ENCODE assay signal across 9 mouse cellular contexts in genomic region chr4:105100508-105101336, GRCm38 (mm10). TPM values are rescaled to one million over a fixed set of nuclear protein-coding genes. Genes with fewer than 3 reads are reported as not detected.
DNase-seq lines count a peak whose midpoint lies in the region; ATAC-seq and TF ChIP-seq lines count a peak whose summit lies in the region.
"Had no signal": no experiment of that assay in that cellular context is flagged by ENCODE, and none has a peak within 500 bp of the region (broad histone marks: within the 10 kb centered on the region; RNA-seq: fewer than 3 reads in every experiment).

No protein-coding gene starts in this region.

- no peak overlapping the region for H3K4me2 ChIP-seq in hindbrain, postnatal 0 days (ENCODE audit: low read depth, low read length)
- H3K4me2 ChIP-seq: lung, embryonic 15.5 days; stomach, embryonic 15.5 days had no signal

- H3K4me3 ChIP-seq in layer of hippocampus, adult 2 months: no peak overlapping the region
- no peak overlapping the region for H3K4me3 ChIP-seq in cerebellum, adult 2 months (replicated peaks; ENCODE audit: insufficient read depth, low read depth, low read length)
- H3K4me3 ChIP-seq in gastrocnemius, adult 2 months: peak overlapping the region; percentile 53
- no peak overlapping the region for H3K4me3 ChIP-seq in hindbrain, postnatal 0 days (ENCODE audit: low read length)
- H3K4me3 ChIP-seq: lung, embryonic 15.5 days; stomach, embryonic 15.5 days had no signal

- no peak overlapping the region for H3K9ac ChIP-seq in hindbrain, postnatal 0 days (replicated peaks; ENCODE audit: low read length)
- H3K9ac ChIP-seq: lung, embryonic 15.5 days; stomach, embryonic 15.5 days had no signal

- no peak for TF ChIP-seq POLR2A in cerebellum, adult 2 months (IDR thresholded peaks at IDR 0.05; ENCODE audit: borderline replicate concordance, insufficient read depth, low read length)

- H3K27ac ChIP-seq in layer of hippocampus, adult 2 months: peak overlapping the region; percentile 21
- no peak overlapping the region for H3K27ac ChIP-seq in cerebellum, adult 2 months (ENCODE audit: insufficient read depth, low read length)
- peak overlapping the region; percentile 95 for H3K27ac ChIP-seq in gastrocnemius, adult 2 months
- H3K27ac ChIP-seq in hindbrain, postnatal 0 days: no peak overlapping the region
- H3K27ac ChIP-seq: lung, embryonic 15.5 days; stomach, embryonic 15.5 days had no signal

- DNase-seq in layer of hippocampus, adult 2 months (ENCODE audit: low spot score in 2 of 2): no peak
- DNase-seq in layer of hippocampus, postnatal 25 days (ENCODE audit: extremely low spot score in 1 of 2, low spot score in 1 of 2): no peak
- peak; percentile 69 to 81 for DNase-seq in cerebellum, adult 2 months
- DNase-seq in gastrocnemius, adult 2 months: peak; percentile 81
- DNase-seq in hindbrain, postnatal 0 days (ENCODE audit: low spot score): peak; percentile 64
- DNase-seq in ovary, postnatal 10 days (ENCODE audit: low spot score): no peak
- DNase-seq in neural tube, embryonic 10.5 days (ENCODE audit: extremely low spot score, low spot score): no peak

- peak; percentile 72 for ATAC-seq in hindbrain, postnatal 0 days

- H3K27me3 ChIP-seq in cerebellum, adult 2 months (ENCODE audit: control insufficient read depth, insufficient read depth, low read length): no peaks in the 10 kb centered on the region
- no peaks in the 10 kb centered on the region for H3K27me3 ChIP-seq in hindbrain, postnatal 0 days (ENCODE audit: insufficient read depth, low read length)
- H3K27me3 ChIP-seq: lung, embryonic 15.5 days; stomach, embryonic 15.5 days had no signal

- intact Hi-C loops in gastrocnemius, adult 2 months (cut with DNase I): no loop called here

- WGBS in cerebellum, adult 2 months: 11% methylated on average over 5 of the region's 5 CpGs
- 21% methylated on average over 5 of the region's 5 CpGs for WGBS in hindbrain, postnatal 0 days

- TF ChIP-seq CTCF in layer of hippocampus, adult 2 months (conservative IDR thresholded peaks at IDR 0.05): no peak
- no peak for TF ChIP-seq CTCF in cerebellum, adult 2 months (IDR thresholded peaks at IDR 0.05; ENCODE audit: borderline replicate concordance, insufficient read depth, low read depth, low read length)
- TF ChIP-seq CTCF in gastrocnemius, adult 2 months (IDR thresholded peaks at IDR 0.05): no peak
- TF ChIP-seq CTCF in hindbrain, postnatal 0 days (IDR thresholded peaks at IDR 0.05; ENCODE audit: low read depth): no peak

- H3K36me3 ChIP-seq in hindbrain, postnatal 0 days (ENCODE audit: insufficient read depth, low read length): no peaks in the 10 kb centered on the region
- H3K36me3 ChIP-seq: lung, embryonic 15.5 days; stomach, embryonic 15.5 days had no signal

- peaks cover 3% of the 10 kb centered on the region; the same call in 1 of the 2 replicates for H3K4me1 ChIP-seq in cerebellum, adult 2 months (ENCODE audit: control insufficient read depth, insufficient read depth, low read length)
- H3K4me1 ChIP-seq in hindbrain, postnatal 0 days (ENCODE audit: insufficient read depth, low read length): peaks cover 5% of the 10 kb centered on the region; the same call in 1 of the 2 replicates

- no peaks in the 10 kb centered on the region for H3K9me3 ChIP-seq in hindbrain, postnatal 0 days (ENCODE audit: low read length)
- H3K9me3 ChIP-seq: lung, embryonic 15.5 days; stomach, embryonic 15.5 days had no signal

RNA-seq across cellular contexts. Expression of gene Prkaa2, which starts 9.0 kb away (rescaled TPM):
- 10 to 100 TPM; 16.6 to 18.0 TPM for total RNA-seq in layer of hippocampus, adult 2 months (2021)
- total RNA-seq in layer of hippocampus, postnatal 25 days (2021): 10 to 100 TPM; 16.3 to 18.6 TPM
- polyA plus RNA-seq in cerebellum, adult 2 months (2012; rRNA removed): 7.5 and 8.4 TPM in 2 replicates
- 100 to 1,000 TPM; 135 to 136 TPM for total RNA-seq in gastrocnemius, adult 2 months (2021)
- total RNA-seq in hindbrain, postnatal 0 days (2014; rRNA removed): 16.9 and 19.3 TPM in 2 replicates
- polyA plus RNA-seq in hindbrain, postnatal 0 days (2015; fragmentation: Nextera tagmentation; extraction: Ambion mirVana): 10.9 and 13.2 TPM in 2 replicates

RNA-seq across cellular contexts. Expression of gene Plpp3, which starts 56.4 kb away (rescaled TPM):
- 100 to 1,000 TPM; 197 to 198 TPM for total RNA-seq in layer of hippocampus, adult 2 months (2021)
- total RNA-seq in layer of hippocampus, postnatal 25 days (2021): 100 to 1,000 TPM; 202 to 209 TPM
- polyA plus RNA-seq in cerebellum, adult 2 months (2012; rRNA removed): 158 and 170 TPM in 2 replicates
- 10 to 100 TPM; 45.8 to 69.1 TPM for total RNA-seq in gastrocnemius, adult 2 months (2021)
- 167 and 174 TPM in 2 replicates for total RNA-seq in hindbrain, postnatal 0 days (2014; rRNA removed)
- 180 and 198 TPM in 2 replicates for polyA plus RNA-seq in hindbrain, postnatal 0 days (2015; fragmentation: Nextera tagmentation; extraction: Ambion mirVana)

Comparison
In these comparisons a context has a peak if more than half of its experiments do, and no peak if none do; other contexts are left out.
1. DNase-seq: peak in cerebellum, adult 2 months (2 of 2), gastrocnemius, adult 2 months (single experiment) and hindbrain, postnatal 0 days (single experiment); none in layer of hippocampus, adult 2 months (0 of 2), layer of hippocampus, postnatal 25 days (0 of 2), ovary, postnatal 10 days (single experiment) and neural tube, embryonic 10.5 days (single experiment).
2. H3K27ac ChIP-seq: peak in layer of hippocampus, adult 2 months (single experiment) and gastrocnemius, adult 2 months (single experiment); none in cerebellum, adult 2 months (single experiment) and hindbrain, postnatal 0 days (single experiment).